Mouse (Mus musculus) heart, postnatal 0 days (tissue): ENCODE measurements around the gene Kifc1. TPM values are rescaled to one million over a fixed set of nuclear protein-coding genes. Genes with fewer than 3 reads are reported as not detected.

ENCODE experiments used
- ATAC-seq: fragments of 200-750 bp; cut with Nextera tagmentation; 2 replicates; pipeline ENCODE4 v1.8.0; 2017; ENCODE audit warnings: low read depth, moderate number of reproducible peaks, moderate library complexity; ENCODE audit not compliant: insufficient read depth
- DNase-seq: peaks from one replicate; pipeline ENCODE4 v3.0.0-alpha.2; 2016; ENCODE audit warnings: low spot score
- H3K27ac ChIP-seq: fragments of 300-500 bp; sonication (generic); 2 replicates; pipeline ENCODE4 v1.5.1; 2014; ENCODE audit warnings: low read depth, mild to moderate bottlenecking
- H3K27me3 ChIP-seq: fragments of 300-500 bp; sonication (generic); 2 replicates; pipeline ENCODE4 v1.6.1; 2014; ENCODE audit warnings: low read length, mixed read lengths; ENCODE audit not compliant: control insufficient read depth, insufficient read depth
- H3K36me3 ChIP-seq: fragments of 300-500 bp; sonication (generic); replicated peaks from 2 replicates; pipeline ENCODE4 v1.6.1; 2014; ENCODE audit warnings: low read length, mixed read lengths; ENCODE audit not compliant: control insufficient read depth, insufficient read depth
- H3K4me1 ChIP-seq: fragments of 300-500 bp; sonication (generic); 2 replicates; pipeline ENCODE4 v1.6.1; 2014; ENCODE audit warnings: antibody characterized with exemption; ENCODE audit not compliant: control insufficient read depth, insufficient read depth
- H3K4me2 ChIP-seq: fragments of 300-500 bp; sonication (generic); 2 replicates; pipeline ENCODE4 v1.6.1; 2014; ENCODE audit warnings: low read depth, mild to moderate bottlenecking, low read length, moderate library complexity
- H3K4me3 ChIP-seq: fragments of 300-500 bp; sonication (generic); 2 replicates; pipeline ENCODE4 v1.5.1; 2014; ENCODE audit warnings: low read depth, low read length
- H3K9ac ChIP-seq: fragments of 300-500 bp; sonication (generic); replicated peaks from 2 replicates; pipeline ENCODE4 v1.6.1; 2014; ENCODE audit warnings: low read depth, low read length, mixed read lengths
- H3K9me3 ChIP-seq: fragments of 300-500 bp; sonication (generic); replicated peaks from 2 replicates; pipeline ENCODE4 v1.6.1; 2016; ENCODE audit warnings: low read length; ENCODE audit not compliant: control insufficient read depth
- CTCF ChIP-seq: IDR thresholded peaks from 2 replicates; pipeline ENCODE4 v1.5.1; 2016; ENCODE audit warnings: antibody characterized with exemption, control low read depth, low read depth
- EP300 ChIP-seq: IDR thresholded peaks from 2 replicates; pipeline ENCODE4 v1.6.1; 2016; ENCODE audit warnings: antibody characterized with exemption, low read depth
- WGBS: fragments of 180-500 bp; shearing (Covaris S2); extraction: QIAGEN DNeasy Blood & Tissue Kit; methylation state at CpG from one replicate; pipeline ENCODE4 v1.1.7; 2014; 5-methylcytosine and 5-hydroxymethylcytosine counted together
- polyA plus RNA-seq: library from polyadenylated mRNA; unstranded; fragments of >200 nt; fragmentation: Nextera tagmentation; extraction: Ambion mirVana; gene quantifications from 2 replicates; pipeline ENCODE4 v1.2.1, GENCODE M21; 2015
- total RNA-seq: library from RNA; depleted of rRNA; stranded (reverse); fragments of >200 nt; gene quantifications from 2 replicates; pipeline ENCODE4 v1.2.3, GENCODE M21; 2014; ENCODE audit warnings: low replicate concordance

Gene Kifc1
- total and polyA plus RNA-seq, 2 experiments from 2014 or later = 2.0 to 17.0 TPM

- Histone ChIP-seq H3K9me3 (no peaks in the 10 kb centered on the region), H3K4me2 (peak overlapping the region; percentile 94), H3K4me1 (peaks cover 5% of the 10 kb centered on the region; the same call in 1 of the 2 replicates), H3K27ac (peak overlapping the region; percentile 73), H3K4me3 (peak overlapping the region; percentile 66), H3K36me3 (0 out of 2 replicates have a peak, but pooled peaks cover 3% of the 10 kb centered on the region), H3K9ac (peak overlapping the region; percentile 59), H3K27me3 (no peaks in the 10 kb centered on the region)
- ATAC-seq (peak; percentile 12; the same call in 1 of the 2 replicates), DNase-seq (peak; percentile 70)
- 1% methylated on average over 36 of the region's 36 CpGs for WGBS
- TF ChIP-seq CTCF = peak; percentile 85
- TF ChIP-seq EP300 = no peak
These were observed 30.0 kb upstream of the Kifc1 start for GRCm38 (mm10) chr17:33920282-33921097.

GRCm38 (mm10) chr17:33919351-33920281 is 29.2 kb upstream of the Kifc1 start:
- TF ChIP-seq CTCF = peak; percentile 24; the same call in 1 of the 2 replicates
- no peak for TF ChIP-seq EP300
- Histone ChIP-seq H3K9me3 (no peaks in the 10 kb centered on the region), H3K4me3 (peak overlapping the region; percentile 66), H3K27me3 (no peaks in the 10 kb centered on the region), H3K4me1 (peaks cover 5% of the 10 kb centered on the region; the same call in 1 of the 2 replicates), H3K4me2 (peak overlapping the region; percentile 94), H3K36me3 (peaks cover 9% of the 10 kb centered on the region), H3K9ac (peak overlapping the region; percentile 59), H3K27ac (peak overlapping the region; percentile 73)
- WGBS = 0% methylated on average over 52 of the region's 52 CpGs
- DNase-seq (peak; percentile 86), ATAC-seq (peak; percentile 42)

- DNase-seq (no peak), ATAC-seq (no peak)
- 57% methylated on average over 37 of the region's 37 CpGs for WGBS
- TF ChIP-seq CTCF (no peak), EP300 (no peak)
- Histone ChIP-seq H3K9ac (peak overlapping the region; percentile 59; the same call in 1 of the 2 replicates), H3K36me3 (peaks cover 20% of the 10 kb centered on the region), H3K4me3 (peak overlapping the region; percentile 66), H3K27me3 (no peaks in the 10 kb centered on the region), H3K4me1 (peaks cover 5% of the 10 kb centered on the region; the same call in 1 of the 2 replicates), H3K27ac (peak overlapping the region; percentile 73), H3K9me3 (no peaks in the 10 kb centered on the region), H3K4me2 (peak overlapping the region; percentile 94)
These were observed 28.1 kb upstream of the Kifc1 start for GRCm38 (mm10) chr17:33918293-33919203.

- no peak overlapping the region for H3K4me2 ChIP-seq
- no peak overlapping the region for H3K4me3 ChIP-seq
- DNase-seq (no peak), ATAC-seq (no peak)
- H3K4me1 ChIP-seq = peaks cover 5% of the 10 kb centered on the region; the same call in 1 of the 2 replicates
- H3K27ac ChIP-seq = no peak overlapping the region
- no peak for TF ChIP-seq EP300
- no peak for TF ChIP-seq CTCF
- peaks cover 23% of the 10 kb centered on the region for H3K36me3 ChIP-seq
- H3K9me3 ChIP-seq = no peaks in the 10 kb centered on the region
- H3K27me3 ChIP-seq = no peaks in the 10 kb centered on the region
- WGBS = 80% methylated on average over 18 of the region's 18 CpGs
- H3K9ac ChIP-seq = no peak overlapping the region
These were observed 27.3 kb upstream of the Kifc1 start for GRCm38 (mm10) chr17:33917656-33918292.
